Mouse (Mus musculus): ENCODE data around the gene 9430097D07Rik.

9430097D07Rik gene

GRCm38 (mm10) chr2:32570698-32571494, 4.6 kb downstream of the 9430097D07Rik start, which contains the start of gene Dpm2:
Gene Dpm2 (plus strand): TSS chr2:32570858.
- in situ Hi-C loops (cut with MboI; ENCODE audit: unreplicated experiment in 2 of 2), result no loop called here

GRCm38 (mm10) chr2:32568941-32569340, 6.5 kb downstream of the 9430097D07Rik start:
- in situ Hi-C loops (cut with MboI; ENCODE audit: unreplicated experiment in 2 of 2), result loop anchor here (5.0 kb wide), 4 partner anchors 37 to 267 kb away; partner anchors contain the start of gene Ptges2 (in 1 of the 2)

GRCm38 (mm10) chr2:32568149-32568548, 7.3 kb downstream of the 9430097D07Rik start:
- in situ Hi-C loops (cut with MboI; ENCODE audit: unreplicated experiment in 2 of 2), result loop anchor here (5.0 kb wide), 4 partner anchors 36 to 266 kb away; partner anchors contain the start of gene Ptges2 (in 1 of the 2)

- in situ Hi-C loops (cut with MboI; ENCODE audit: unreplicated experiment in 2 of 2), result loop anchor here (5.0 kb wide), 4 partner anchors 34 to 264 kb away; partner anchors contain the start of gene Ptges2 (in 1 of the 2)
Observed at GRCm38 (mm10) chr2:32566536-32567063, 8.9 kb downstream of the 9430097D07Rik start.

- in situ Hi-C loops (cut with MboI; ENCODE audit: unreplicated experiment in 2 of 2), result no loop called here
Observed at GRCm38 (mm10) chr2:32559570-32559969, 15.9 kb downstream of the 9430097D07Rik start.

- in situ Hi-C loops (cut with MboI; ENCODE audit: unreplicated experiment in 2 of 2), result no loop called here
Observed at GRCm38 (mm10) chr2:32556019-32556418, 19.5 kb downstream of the 9430097D07Rik start.

- in situ Hi-C loops (cut with MboI; ENCODE audit: unreplicated experiment in 2 of 2), result no loop called here
Observed at GRCm38 (mm10) chr2:32555484-32555883, 20.0 kb downstream of the 9430097D07Rik start.

- in situ Hi-C loops (cut with MboI; ENCODE audit: unreplicated experiment in 2 of 2), result no loop called here
Observed at GRCm38 (mm10) chr2:32553592-32554148, 21.8 kb downstream of the 9430097D07Rik start.

GRCm38 (mm10) chr2:32551236-32551635, 24.2 kb downstream of the 9430097D07Rik start:
- in situ Hi-C loops (cut with MboI; ENCODE audit: unreplicated experiment in 2 of 2), result no loop called here

GRCm38 (mm10) chr2:32549764-32550163, 25.7 kb downstream of the 9430097D07Rik start:
- in situ Hi-C loops (cut with MboI; ENCODE audit: unreplicated experiment in 2 of 2), result no loop called here

GRCm38 (mm10) chr2:32549171-32549570, 26.3 kb downstream of the 9430097D07Rik start:
- in situ Hi-C loops (cut with MboI; ENCODE audit: unreplicated experiment in 2 of 2), result no loop called here

GRCm38 (mm10) chr2:32547964-32548739, 27.3 kb downstream of the 9430097D07Rik start:
- in situ Hi-C loops (cut with MboI; ENCODE audit: unreplicated experiment in 2 of 2), result no loop called here

GRCm38 (mm10) chr2:32547380-32547779, 28.1 kb downstream of the 9430097D07Rik start:
- in situ Hi-C loops (cut with MboI; ENCODE audit: unreplicated experiment in 2 of 2), result no loop called here

- in situ Hi-C loops (cut with MboI; ENCODE audit: unreplicated experiment in 2 of 2), result no loop called here
Observed at GRCm38 (mm10) chr2:32546951-32547350, 28.5 kb downstream of the 9430097D07Rik start.

GRCm38 (mm10) chr2:32543031-32543449, 32.4 kb downstream of the 9430097D07Rik start:
- in situ Hi-C loops (cut with MboI; ENCODE audit: unreplicated experiment in 2 of 2), result no loop called here

GRCm38 (mm10) chr2:32541986-32542573, 33.4 kb downstream of the 9430097D07Rik start:
- in situ Hi-C loops (cut with MboI; ENCODE audit: unreplicated experiment in 2 of 2), result no loop called here

- in situ Hi-C loops (cut with MboI; ENCODE audit: unreplicated experiment in 2 of 2), result no loop called here
Observed at GRCm38 (mm10) chr2:32541333-32541908, 34.1 kb downstream of the 9430097D07Rik start.

GRCm38 (mm10) chr2:32539452-32539981, 36.0 kb downstream of the 9430097D07Rik start:
- in situ Hi-C loops (cut with MboI; ENCODE audit: unreplicated experiment in 2 of 2), result no loop called here

- in situ Hi-C loops (cut with MboI; ENCODE audit: unreplicated experiment in 2 of 2), result no loop called here
Observed at GRCm38 (mm10) chr2:32538461-32538860, 37.0 kb downstream of the 9430097D07Rik start.

GRCm38 (mm10) chr2:32537941-32538340, 37.5 kb downstream of the 9430097D07Rik start:
- in situ Hi-C loops (cut with MboI; ENCODE audit: unreplicated experiment in 2 of 2), result no loop called here
